Mouse (Mus musculus) cerebellum, adult 2 months (tissue): ENCODE results near the gene Trim54.

Source experiments
- CTCF ChIP-seq: fragments of 200-500 bp; IDR thresholded peaks from 2 replicates; pipeline ENCODE4 v1.5.1; 2011; ENCODE audit warnings: low read depth, mild to moderate bottlenecking, control low read depth, low read length, moderate library complexity, borderline replicate concordance; ENCODE audit not compliant: insufficient read depth
- POLR2A ChIP-seq: fragments of 200-500 bp; IDR thresholded peaks from 2 replicates; pipeline ENCODE4 v1.6.1; 2011; ENCODE audit warnings: low read length, control low read depth, borderline replicate concordance; ENCODE audit not compliant: insufficient read depth

DNA sequence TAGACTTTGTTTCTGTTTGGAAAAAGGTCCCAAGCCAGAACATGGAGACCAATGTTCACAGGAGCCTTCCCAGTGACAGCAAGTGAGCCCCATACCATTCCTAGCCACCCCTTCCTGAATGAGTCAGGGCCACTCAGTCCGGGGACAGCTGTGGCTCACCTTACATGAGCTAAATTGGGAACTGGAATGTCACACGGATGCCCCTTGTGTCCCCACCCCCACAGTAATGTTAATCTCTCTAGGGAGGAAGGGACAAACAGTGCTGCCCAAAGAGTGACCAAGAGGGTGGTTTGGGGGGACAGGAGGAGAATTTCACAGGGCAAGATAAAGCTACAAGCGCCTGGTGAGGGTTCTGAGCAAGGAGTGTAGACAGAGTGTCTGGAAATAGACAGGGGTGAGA, at the start of gene Trim54:
- TF ChIP-seq CTCF (no peak), POLR2A (no peak)
